Mouse (Mus musculus): ENCODE measurements around the gene Actr3.

Gene Actr3

GRCm38 (mm10) chr1:125435369-125436135 is at the start of gene Actr3:
Gene Actr3, minus strand, starts transcription at chr1:125435727.
- in situ Hi-C loops (cut with MboI, MseI) = loop anchor here (5.0 to 25.0 kb wide), 2 partner anchors 37 to 1777 kb away; partner anchors contain the start of gene Mgat5

DNA sequence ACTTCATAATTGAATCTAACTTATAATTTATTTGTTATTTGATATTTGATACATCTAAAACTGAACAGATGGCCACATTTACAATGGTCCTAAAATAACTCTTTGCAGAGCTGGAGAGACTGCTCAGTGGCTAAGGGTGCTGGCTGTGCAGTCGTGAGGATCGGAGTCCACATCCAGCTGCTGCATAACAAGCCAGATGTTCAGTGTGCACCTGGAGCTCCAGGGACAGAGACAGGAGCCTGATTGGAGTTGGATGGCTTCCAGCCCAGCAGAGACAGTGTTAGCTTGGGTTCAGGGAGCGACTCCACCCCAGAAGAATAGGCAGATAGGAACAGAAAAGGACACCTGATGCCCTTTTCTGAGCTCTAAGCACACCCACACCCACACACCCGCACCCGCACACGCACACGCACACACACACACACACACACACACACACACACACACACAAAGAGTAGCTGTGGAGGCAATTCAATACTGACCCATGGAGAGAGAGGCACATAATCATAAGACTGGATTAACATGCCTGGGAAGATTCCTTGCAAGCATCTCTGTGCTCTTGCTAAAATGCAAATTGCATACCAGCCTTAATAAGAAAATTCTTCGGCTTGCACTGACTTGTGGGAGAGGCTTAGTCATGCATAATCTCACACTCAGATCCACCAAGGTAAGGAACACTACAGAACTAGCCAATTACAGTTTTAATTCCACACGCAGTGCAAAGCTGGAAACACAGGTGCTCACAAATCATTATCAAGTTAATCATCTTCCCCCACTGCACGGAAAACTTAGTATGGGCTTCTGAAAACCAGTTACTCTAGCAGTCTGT is 47.1 kb upstream of the Actr3 start:
- in situ Hi-C loops (cut with MboI, MseI) = no loop called here

DNA sequence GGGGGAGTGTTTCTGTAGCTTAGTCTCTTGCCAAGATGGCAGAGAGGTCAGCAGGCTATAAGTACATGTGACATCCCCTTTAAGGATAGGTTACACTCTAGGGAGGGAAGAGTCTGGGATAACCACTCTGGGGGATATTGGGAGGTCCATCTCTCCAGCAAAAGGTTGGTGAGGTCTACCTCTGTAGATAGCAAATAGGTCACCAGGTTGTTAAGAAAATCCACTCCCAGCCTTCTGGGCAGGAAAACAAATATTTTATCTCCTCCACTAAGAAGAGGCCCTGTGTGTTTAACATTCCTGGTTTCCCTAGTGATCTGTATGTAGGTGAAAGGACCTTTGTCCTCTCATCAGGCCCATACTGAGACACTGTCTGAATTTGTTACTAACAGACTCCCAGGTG is 46.3 kb upstream of the Actr3 start:
- in situ Hi-C loops (cut with MboI, MseI) = no loop called here

GRCm38 (mm10) chr1:125478588-125478987 is 43.1 kb upstream of the Actr3 start:
- in situ Hi-C loops (cut with MboI, MseI) = no loop called here

DNA sequence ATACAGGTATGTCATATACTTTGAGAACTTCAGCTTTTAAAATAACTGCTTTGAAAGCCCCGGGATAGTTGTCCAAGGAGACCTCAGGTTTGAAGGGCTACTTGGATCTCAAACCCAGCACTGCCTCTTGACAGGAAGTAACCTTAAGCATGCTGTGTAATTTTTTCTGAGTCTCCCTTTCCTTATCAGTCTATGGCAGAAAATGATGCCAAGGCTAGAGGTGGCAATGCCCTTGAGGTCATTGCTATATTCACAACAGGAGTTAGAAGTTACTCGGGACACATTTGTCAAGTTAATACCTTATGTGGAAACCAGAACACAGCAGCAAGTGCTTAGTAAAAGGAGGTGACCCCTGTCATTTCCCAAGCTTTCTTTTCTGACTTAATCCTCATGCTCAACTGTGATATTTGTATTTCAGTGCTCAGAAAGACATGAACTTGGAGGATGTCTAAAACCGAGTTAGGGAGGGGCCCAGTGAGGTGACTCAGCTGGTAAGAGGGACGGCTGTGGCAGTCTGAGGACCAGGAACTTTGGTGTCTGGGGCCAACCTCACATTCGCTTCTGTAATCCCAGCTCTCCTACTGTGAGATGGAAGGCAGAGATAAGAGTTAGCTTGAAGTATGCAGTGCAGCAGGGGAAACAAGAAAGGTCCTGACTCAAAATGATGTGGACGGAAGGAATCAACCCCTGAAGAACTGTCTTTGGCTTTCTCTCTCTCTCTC is 40.6 kb upstream of the Actr3 start:
- in situ Hi-C loops (cut with MboI, MseI) = no loop called here

GRCm38 (mm10) chr1:125473866-125474265 is 38.3 kb upstream of the Actr3 start:
- in situ Hi-C loops (cut with MboI, MseI) = loop anchor here (5.0 kb wide), 1 partner anchor 37 kb away; the partner anchor contains the start of gene Actr3

DNA sequence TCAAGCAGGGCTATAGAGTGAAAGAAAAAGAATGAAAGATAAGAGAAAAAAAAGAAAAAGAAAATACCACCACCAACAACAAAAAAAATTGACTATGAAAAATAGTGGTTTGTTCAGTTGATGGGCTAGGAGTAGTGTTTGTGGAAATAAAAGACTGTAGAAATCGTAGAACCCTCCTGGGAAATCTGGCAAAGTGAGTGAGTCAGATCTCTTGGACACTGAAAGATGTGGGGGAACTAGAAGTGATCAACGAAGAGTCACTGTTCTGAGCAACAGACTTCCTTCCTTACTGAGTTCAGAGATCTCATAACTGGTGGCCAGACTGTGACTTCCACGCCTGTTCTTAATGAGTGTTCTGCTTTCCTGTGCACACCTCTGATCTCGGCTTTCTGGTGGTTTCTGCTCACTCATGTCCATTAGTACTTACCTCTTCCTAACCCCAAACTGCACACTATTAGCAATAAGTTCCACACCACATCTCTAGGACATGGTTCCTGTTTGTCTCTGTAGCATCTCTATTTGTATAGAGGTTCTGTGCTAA is 37.7 kb upstream of the Actr3 start:
- in situ Hi-C loops (cut with MboI, MseI) = loop anchor here (5.0 kb wide), 1 partner anchor 36 kb away; the partner anchor contains the start of gene Actr3

GRCm38 (mm10) chr1:125470805-125471648 is 35.5 kb upstream of the Actr3 start:
- in situ Hi-C loops (cut with MboI, MseI) = loop anchor here (5.0 kb wide), 1 partner anchor 34 kb away; the partner anchor contains the start of gene Actr3

DNA sequence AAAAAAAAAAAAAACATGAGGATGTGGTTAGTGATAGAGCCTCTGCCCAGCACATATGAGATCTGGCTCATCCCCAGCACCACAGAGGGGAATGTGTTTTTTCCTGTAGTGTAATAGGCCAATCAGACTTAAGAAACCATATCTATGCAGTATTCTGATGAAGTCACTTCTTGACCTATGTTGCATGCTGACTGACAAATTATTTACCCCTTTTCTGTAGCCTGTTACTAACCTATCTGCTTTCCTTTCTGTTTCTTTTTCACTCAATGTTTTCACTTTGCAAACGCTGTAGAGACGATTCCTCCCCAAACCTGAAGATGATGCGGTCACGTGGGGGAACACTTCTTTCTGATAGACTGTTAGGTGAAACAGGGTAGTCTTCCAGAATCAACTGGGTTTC is 32.4 kb upstream of the Actr3 start:
- in situ Hi-C loops (cut with MboI, MseI) = no loop called here

DNA sequence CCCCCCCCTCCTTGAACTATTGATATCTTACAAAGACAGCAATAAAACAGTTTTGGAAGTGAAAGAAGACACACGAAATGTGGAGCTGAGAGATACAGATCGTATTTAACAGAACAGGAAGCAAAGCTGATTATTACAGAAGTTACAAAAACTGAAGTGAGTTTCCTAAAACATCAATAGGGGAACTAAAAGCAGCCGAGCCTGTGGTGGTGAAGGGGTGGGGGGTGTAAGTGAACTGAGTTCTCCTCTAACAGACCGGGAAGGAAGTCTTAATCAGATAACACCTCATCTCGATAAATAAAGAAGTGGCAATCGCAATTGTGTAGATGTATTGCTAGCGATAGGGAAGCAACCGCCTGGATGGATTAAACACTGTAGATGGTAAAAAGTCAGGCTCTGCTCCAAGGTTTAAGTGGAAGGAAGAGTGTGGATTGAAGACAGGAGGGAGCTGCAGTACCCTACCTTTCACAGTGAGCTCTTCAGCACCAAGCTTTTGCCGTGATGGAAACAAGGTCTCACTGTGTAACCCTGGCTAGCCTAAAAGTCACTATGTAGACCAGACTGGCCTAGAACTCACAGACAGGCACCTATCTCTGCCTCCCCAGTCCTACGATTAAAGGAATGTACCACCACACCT is 31.2 kb upstream of the Actr3 start:
- in situ Hi-C loops (cut with MboI, MseI) = no loop called here

- in situ Hi-C loops (cut with MboI, MseI) = no loop called here
Measured at GRCm38 (mm10) chr1:125464011-125464410, 28.5 kb upstream of the Actr3 start.

GRCm38 (mm10) chr1:125463349-125463748 is 27.8 kb upstream of the Actr3 start:
- in situ Hi-C loops (cut with MboI, MseI) = no loop called here

DNA sequence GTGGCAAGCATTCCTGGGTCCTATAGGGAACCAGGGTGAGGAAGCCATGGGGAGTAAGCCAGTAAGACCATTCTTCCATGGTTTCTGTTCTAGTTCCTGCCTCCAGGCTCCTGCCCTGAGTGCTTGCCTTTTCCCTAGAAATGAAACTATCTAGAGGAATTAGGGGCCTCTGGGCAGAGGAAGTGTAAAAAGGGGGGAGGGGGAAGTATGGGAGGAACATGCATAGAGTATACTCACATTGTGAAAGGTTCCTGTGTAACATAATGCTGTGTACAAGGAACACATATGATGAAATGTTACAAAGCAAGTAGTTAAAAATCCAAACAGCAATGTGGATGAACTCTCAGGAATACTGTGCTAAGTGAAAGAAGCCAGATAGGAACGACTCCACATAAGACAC is 27.4 kb upstream of the Actr3 start:
- in situ Hi-C loops (cut with MboI, MseI) = no loop called here

GRCm38 (mm10) chr1:125458531-125458930 is 23.0 kb upstream of the Actr3 start:
- in situ Hi-C loops (cut with MboI, MseI) = no loop called here

DNA sequence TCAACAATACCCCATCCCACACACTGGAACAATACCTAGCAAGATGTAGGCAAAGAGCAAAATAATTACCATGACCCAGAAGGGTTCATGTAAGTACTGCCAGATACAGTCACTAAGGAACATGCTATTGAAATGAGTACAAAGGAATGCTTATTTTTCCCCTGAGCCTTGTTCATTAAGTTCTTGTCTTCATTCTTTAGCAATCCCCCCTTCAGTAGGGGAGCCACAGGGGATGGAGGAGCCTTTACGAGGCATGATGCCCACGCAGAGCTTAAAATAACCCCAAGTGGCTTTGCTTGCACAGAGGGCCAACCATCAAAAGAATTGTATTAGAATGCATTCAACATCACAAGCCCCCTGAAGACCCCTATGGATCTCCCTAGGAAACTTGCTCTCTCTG is 19.6 kb upstream of the Actr3 start:
- in situ Hi-C loops (cut with MboI, MseI) = no loop called here

- in situ Hi-C loops (cut with MboI, MseI) = no loop called here
Measured at GRCm38 (mm10) chr1:125450282-125451000, 14.9 kb upstream of the Actr3 start.

GRCm38 (mm10) chr1:125447926-125448325 is 12.4 kb upstream of the Actr3 start:
- in situ Hi-C loops (cut with MboI, MseI) = loop anchor here (25.0 kb wide), 1 partner anchor 1764 kb away; the partner anchor contains the start of gene Mgat5

- in situ Hi-C loops (cut with MboI, MseI) = loop anchor here (25.0 kb wide), 1 partner anchor 1771 kb away; the partner anchor contains the start of gene Mgat5
Measured at GRCm38 (mm10) chr1:125441679-125442078, 6.2 kb upstream of the Actr3 start.

DNA sequence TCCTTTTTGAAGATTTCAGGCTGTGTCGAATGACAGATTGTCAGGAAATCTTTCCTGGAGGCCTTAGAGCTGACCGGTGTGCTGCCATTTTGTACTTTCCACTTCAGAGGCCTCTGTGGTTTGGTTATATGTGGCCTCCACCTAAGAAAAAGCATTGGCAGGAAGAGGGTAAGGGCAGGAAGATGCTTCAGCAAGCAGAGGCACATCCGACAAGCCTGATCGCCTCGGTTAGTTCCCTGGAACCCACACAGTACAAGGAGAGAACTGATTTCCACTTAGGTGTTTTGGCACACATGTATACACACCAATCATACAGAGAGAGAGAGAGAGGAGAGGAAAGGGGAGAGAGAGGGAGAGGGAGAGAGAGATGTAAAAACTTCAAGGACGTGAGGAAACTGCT is 5.7 kb upstream of the Actr3 start:
- in situ Hi-C loops (cut with MboI, MseI) = loop anchor here (25.0 kb wide), 1 partner anchor 1771 kb away; the partner anchor contains the start of gene Mgat5

Data from T-helper 1 cell (primary cell).